Mouse (Mus musculus) spleen, postnatal 36 days (tissue): ENCODE measurements around the gene 4930452B06Rik.

ENCODE experiments used
- DNase-seq, 2 experiments: peaks; one replicate each; pipeline ENCODE4 v3.0.0; 2022; ENCODE audit warnings: low spot score in 2 of 2, mixed read lengths in 1 of 2

The 4930452B06Rik gene

GRCm38 (mm10) chr14:8525232-8525631 is 140.8 kb downstream of the 4930452B06Rik start:
- no peak for DNase-seq

- no peak for DNase-seq
Observed at GRCm38 (mm10) chr14:8517681-8518080, 148.4 kb downstream of the 4930452B06Rik start.

- no peak for DNase-seq
Observed at GRCm38 (mm10) chr14:8514071-8514470, 152.0 kb downstream of the 4930452B06Rik start.

- no peak for DNase-seq
Observed at GRCm38 (mm10) chr14:8511276-8511675, 154.8 kb downstream of the 4930452B06Rik start.

GRCm38 (mm10) chr14:8510288-8510959 is 155.6 kb downstream of the 4930452B06Rik start:
- DNase-seq = no peak

- DNase-seq = no peak
Observed at GRCm38 (mm10) chr14:8508669-8509068, 157.4 kb downstream of the 4930452B06Rik start.

- no peak for DNase-seq
Observed at GRCm38 (mm10) chr14:8504206-8504605, 161.8 kb downstream of the 4930452B06Rik start.

- DNase-seq = no peak
Observed at GRCm38 (mm10) chr14:8503345-8503744, 162.7 kb downstream of the 4930452B06Rik start.

- DNase-seq = no peak
Observed at GRCm38 (mm10) chr14:8502496-8502895, 163.5 kb downstream of the 4930452B06Rik start.

- no peak for DNase-seq
Observed at GRCm38 (mm10) chr14:8495691-8496090, 170.3 kb downstream of the 4930452B06Rik start.

GRCm38 (mm10) chr14:8494952-8495351 is 171.1 kb downstream of the 4930452B06Rik start:
- DNase-seq = no peak

- DNase-seq = no peak
Observed at GRCm38 (mm10) chr14:8494260-8494659, 171.8 kb downstream of the 4930452B06Rik start.

- no peak for DNase-seq
Observed at GRCm38 (mm10) chr14:8478098-8478497, 187.9 kb downstream of the 4930452B06Rik start.

GRCm38 (mm10) chr14:8477348-8477747 is 188.7 kb downstream of the 4930452B06Rik start:
- DNase-seq = no peak

- DNase-seq = no peak
Observed at GRCm38 (mm10) chr14:8476606-8477005, 189.4 kb downstream of the 4930452B06Rik start.

- no peak for DNase-seq
Observed at GRCm38 (mm10) chr14:8475851-8476250, 190.2 kb downstream of the 4930452B06Rik start.

GRCm38 (mm10) chr14:8472884-8473283 is 193.2 kb downstream of the 4930452B06Rik start:
- DNase-seq = no peak

- no peak for DNase-seq
Observed at GRCm38 (mm10) chr14:8464401-8465154, 201.5 kb downstream of the 4930452B06Rik start.

GRCm38 (mm10) chr14:8462973-8463372 is 203.1 kb downstream of the 4930452B06Rik start:
- no peak for DNase-seq

- DNase-seq = no peak
Observed at GRCm38 (mm10) chr14:8462321-8462909, 203.6 kb downstream of the 4930452B06Rik start.

- no peak for DNase-seq
Observed at GRCm38 (mm10) chr14:8460226-8461129, 205.6 kb downstream of the 4930452B06Rik start.

- no peak for DNase-seq
Observed at GRCm38 (mm10) chr14:8459759-8460158, 206.3 kb downstream of the 4930452B06Rik start.
